Mouse (Mus musculus) liver, adult 2 months (tissue): ENCODE measurements at regions not wholly inside any gene's neighbourhood (a gene's known extent, or its start where the extent isn't known, plus 50 kb on each side); places are given as distances from the start of the nearest gene placed in this dataset.

Source experiments
- DNase-seq: peaks from one replicate; pipeline ENCODE4 v3.0.0-alpha.2; 2011; ENCODE audit warnings: low read depth, low spot score; ENCODE audit errors: extremely low read depth
- H3K27ac ChIP-seq: fragments of 200-500 bp; replicated peaks from 2 replicates; pipeline ENCODE4 v1.5.1; 2012; ENCODE audit warnings: low read depth, mild to moderate bottlenecking, control low read depth, inconsistent platforms, low read length; ENCODE audit not compliant: insufficient read depth
- H3K27me3 ChIP-seq: fragments of 200-500 bp; 2 replicates; pipeline ENCODE4 v1.6.1; 2012; ENCODE audit warnings: mild to moderate bottlenecking, moderate library complexity, low read length, inconsistent platforms; ENCODE audit not compliant: control insufficient read depth, insufficient read depth
- H3K36me3 ChIP-seq: fragments of 200-500 bp; 2 replicates; pipeline ENCODE4 v1.6.1; 2012; ENCODE audit warnings: low read length, inconsistent platforms; ENCODE audit not compliant: control insufficient read depth, insufficient read depth
- H3K4me1 ChIP-seq: fragments of 200-500 bp; 2 replicates; pipeline ENCODE4 v1.6.1; 2011; ENCODE audit warnings: low read length; ENCODE audit not compliant: control insufficient read depth, insufficient read depth
- H3K4me3 ChIP-seq: fragments of 200-500 bp; 2 replicates; pipeline ENCODE4 v1.5.1; 2011; ENCODE audit warnings: low read depth, mild to moderate bottlenecking, control low read depth, low read length, moderate library complexity; ENCODE audit not compliant: insufficient read depth
- H3K79me2 ChIP-seq: fragments of 200-500 bp; 2 replicates; pipeline ENCODE4 v1.6.1; 2012; ENCODE audit warnings: inconsistent platforms, mild to moderate bottlenecking, low read length, moderate library complexity; ENCODE audit not compliant: control insufficient read depth, insufficient read depth
- H3K9ac ChIP-seq: fragments of 200-500 bp; 2 replicates; pipeline ENCODE4 v1.6.1; 2012; ENCODE audit warnings: low read depth, mild to moderate bottlenecking, control low read depth, inconsistent platforms, low read length
- CTCF ChIP-seq: fragments of 200-500 bp; IDR thresholded peaks from 2 replicates; pipeline ENCODE4 v1.5.1; 2011; ENCODE audit warnings: low read depth, low read length, control low read depth
- POLR2A ChIP-seq: fragments of 200-500 bp; IDR thresholded peaks from 2 replicates; pipeline ENCODE4 v1.6.1; 2011; ENCODE audit warnings: low read length, control low read depth; ENCODE audit not compliant: insufficient read depth; ENCODE audit errors: extremely low read depth
- WGBS: fragments of 180-500 bp; shearing (Covaris S2); methylation state at CpG from one replicate; pipeline ENCODE4 v1.1.7; 2018; 5-methylcytosine and 5-hydroxymethylcytosine counted together

DNA sequence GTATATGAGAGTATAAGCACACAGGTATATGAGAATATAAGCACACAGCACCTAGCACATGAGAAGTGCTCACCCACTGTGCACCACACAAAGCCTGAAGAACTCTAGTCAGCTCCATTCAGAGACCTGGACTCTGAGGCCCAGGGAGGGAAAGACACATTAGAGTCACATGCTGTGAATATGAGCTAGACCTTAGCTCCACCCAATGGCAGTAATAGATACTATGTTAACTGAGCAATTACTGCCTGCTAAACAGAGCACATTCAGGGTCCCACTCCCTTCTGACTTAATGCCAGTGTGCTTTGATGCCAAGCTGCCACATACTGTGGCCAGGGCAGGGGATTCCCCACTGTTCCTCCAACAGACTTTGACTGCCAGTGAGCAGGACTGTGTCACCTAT, 89.2 kb downstream of the Gm26897 start:
- no peaks in the 10 kb centered on the region for H3K27me3 ChIP-seq
- H3K27ac ChIP-seq = no peak overlapping the region
- H3K79me2 ChIP-seq = no peaks in the 10 kb centered on the region
- H3K4me1 ChIP-seq = no peaks in the 10 kb centered on the region
- no peaks in the 10 kb centered on the region for H3K36me3 ChIP-seq
- H3K4me3 ChIP-seq = no peak overlapping the region
- no peak overlapping the region for H3K9ac ChIP-seq
- no peak for TF ChIP-seq POLR2A
- TF ChIP-seq CTCF = no peak
- no peak for DNase-seq

DNA sequence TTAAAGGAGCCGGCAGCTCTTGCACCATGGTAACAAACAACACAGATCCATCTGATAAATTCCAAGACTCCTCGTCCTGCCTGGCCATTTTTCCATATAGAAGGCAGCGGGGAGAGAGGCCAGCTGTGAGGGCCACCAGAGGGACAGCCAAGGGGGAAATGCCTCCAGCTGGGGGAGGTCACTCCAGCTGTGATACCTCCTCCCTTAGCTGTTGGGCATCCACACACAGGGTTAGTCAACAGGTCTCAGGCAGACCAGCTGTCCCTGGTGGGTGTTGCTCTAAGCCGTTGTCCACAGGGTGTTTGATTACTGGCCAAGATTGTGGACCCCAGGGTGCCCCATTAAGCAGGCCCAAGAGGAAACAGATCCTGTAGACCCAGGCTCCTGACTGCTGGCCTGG, 89.7 kb downstream of the Gm26897 start:
- WGBS = 49% methylated on average over 4 of the region's 4 CpGs
- H3K4me3 ChIP-seq = no peak overlapping the region
- no peaks in the 10 kb centered on the region for H3K4me1 ChIP-seq
- H3K9ac ChIP-seq = no peak overlapping the region
- TF ChIP-seq POLR2A (no peak), CTCF (no peak)
- DNase-seq = no peak
- no peaks in the 10 kb centered on the region for H3K27me3 ChIP-seq
- H3K79me2 ChIP-seq = no peaks in the 10 kb centered on the region
- no peaks in the 10 kb centered on the region for H3K36me3 ChIP-seq
- H3K27ac ChIP-seq = no peak overlapping the region

DNA sequence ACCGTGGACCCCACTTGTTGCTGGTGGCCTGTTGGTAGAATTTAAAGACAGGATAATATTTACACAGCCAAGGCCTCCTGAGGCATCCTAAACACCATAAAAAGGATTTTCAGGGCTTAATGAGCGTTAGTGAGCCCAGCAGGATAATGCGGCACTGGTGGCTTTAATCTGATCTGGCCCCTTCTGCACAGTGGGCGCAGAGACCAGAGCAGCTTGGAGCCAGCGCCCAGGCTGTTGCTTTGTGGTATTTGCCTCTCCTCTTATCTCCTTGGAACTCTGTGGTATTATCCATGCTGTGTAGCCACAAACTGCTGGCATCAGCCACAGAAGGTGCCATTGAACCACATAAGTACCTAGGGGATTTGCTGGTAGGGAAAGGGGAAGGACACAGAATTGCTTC, 90.1 kb downstream of the Gm26897 start:
- WGBS = 53% methylated on average over 5 of the region's 5 CpGs
- no peaks in the 10 kb centered on the region for H3K79me2 ChIP-seq
- no peak overlapping the region for H3K27ac ChIP-seq
- H3K9ac ChIP-seq = no peak overlapping the region
- no peak overlapping the region for H3K4me3 ChIP-seq
- H3K27me3 ChIP-seq = no peaks in the 10 kb centered on the region
- no peaks in the 10 kb centered on the region for H3K36me3 ChIP-seq
- TF ChIP-seq CTCF (no peak), POLR2A (no peak)
- H3K4me1 ChIP-seq = no peaks in the 10 kb centered on the region
- no peak for DNase-seq

DNA sequence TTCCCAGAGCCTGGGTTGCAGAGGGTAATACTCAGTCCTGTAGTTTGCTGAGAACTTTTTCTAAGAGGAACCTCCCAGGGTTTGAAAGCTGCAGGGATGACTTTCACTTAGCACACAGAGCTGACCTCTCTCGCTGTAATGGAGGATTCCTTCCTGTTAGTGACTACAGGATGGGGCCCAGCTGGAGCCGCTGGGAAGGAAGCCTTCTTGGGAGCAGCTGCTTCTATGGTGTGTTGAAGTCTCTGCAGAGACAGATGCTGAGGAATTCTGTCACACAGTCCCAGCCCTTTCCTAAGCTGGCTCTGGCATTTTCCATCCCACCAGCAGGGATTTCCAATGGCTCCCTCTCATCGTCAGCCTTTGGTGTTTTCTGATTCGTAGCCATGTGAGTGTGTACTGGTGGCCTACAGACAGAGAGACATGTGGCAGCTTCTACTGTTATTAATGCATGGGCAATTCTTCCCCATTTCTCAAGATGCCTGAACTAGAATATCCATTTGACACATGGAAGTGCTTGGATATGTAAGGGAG, 90.9 kb downstream of the Gm26897 start:
- Histone ChIP-seq H3K4me3 (no peak overlapping the region), H3K27me3 (no peaks in the 10 kb centered on the region), H3K79me2 (no peaks in the 10 kb centered on the region), H3K36me3 (no peaks in the 10 kb centered on the region), H3K27ac (no peak overlapping the region), H3K9ac (no peak overlapping the region), H3K4me1 (no peaks in the 10 kb centered on the region)
- WGBS = 67% methylated on average over 4 of the region's 4 CpGs
- DNase-seq = no peak
- TF ChIP-seq CTCF (no peak), POLR2A (no peak)

DNA sequence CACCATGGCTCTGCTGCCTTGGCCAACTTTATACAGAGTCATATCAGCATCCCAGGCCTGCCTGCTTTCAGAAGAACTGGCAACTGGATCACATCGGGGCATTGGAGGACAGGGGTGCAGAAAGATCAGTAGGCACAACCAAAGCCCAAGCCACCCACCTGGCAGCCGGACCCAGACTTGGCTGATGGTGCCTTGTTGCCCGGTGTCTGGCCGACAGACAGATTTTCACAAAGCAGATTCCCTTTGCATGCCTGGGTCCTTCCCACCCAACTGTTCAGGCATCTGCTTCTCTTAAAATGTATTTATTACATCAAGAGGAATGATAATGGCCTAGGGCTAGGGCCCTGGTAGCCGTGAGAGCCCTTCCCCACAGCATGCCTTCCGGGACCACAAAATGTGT, 96.2 kb downstream of the Gm26897 start:
- Histone ChIP-seq H3K9ac (no peak overlapping the region), H3K4me1 (no peaks in the 10 kb centered on the region), H3K27me3 (no peaks in the 10 kb centered on the region), H3K4me3 (no peak overlapping the region), H3K27ac (no peak overlapping the region), H3K79me2 (no peaks in the 10 kb centered on the region), H3K36me3 (no peaks in the 10 kb centered on the region)
- 85% methylated on average over 6 of the region's 6 CpGs for WGBS
- DNase-seq = no peak
- TF ChIP-seq CTCF = no peak
- TF ChIP-seq POLR2A = no peak

DNA sequence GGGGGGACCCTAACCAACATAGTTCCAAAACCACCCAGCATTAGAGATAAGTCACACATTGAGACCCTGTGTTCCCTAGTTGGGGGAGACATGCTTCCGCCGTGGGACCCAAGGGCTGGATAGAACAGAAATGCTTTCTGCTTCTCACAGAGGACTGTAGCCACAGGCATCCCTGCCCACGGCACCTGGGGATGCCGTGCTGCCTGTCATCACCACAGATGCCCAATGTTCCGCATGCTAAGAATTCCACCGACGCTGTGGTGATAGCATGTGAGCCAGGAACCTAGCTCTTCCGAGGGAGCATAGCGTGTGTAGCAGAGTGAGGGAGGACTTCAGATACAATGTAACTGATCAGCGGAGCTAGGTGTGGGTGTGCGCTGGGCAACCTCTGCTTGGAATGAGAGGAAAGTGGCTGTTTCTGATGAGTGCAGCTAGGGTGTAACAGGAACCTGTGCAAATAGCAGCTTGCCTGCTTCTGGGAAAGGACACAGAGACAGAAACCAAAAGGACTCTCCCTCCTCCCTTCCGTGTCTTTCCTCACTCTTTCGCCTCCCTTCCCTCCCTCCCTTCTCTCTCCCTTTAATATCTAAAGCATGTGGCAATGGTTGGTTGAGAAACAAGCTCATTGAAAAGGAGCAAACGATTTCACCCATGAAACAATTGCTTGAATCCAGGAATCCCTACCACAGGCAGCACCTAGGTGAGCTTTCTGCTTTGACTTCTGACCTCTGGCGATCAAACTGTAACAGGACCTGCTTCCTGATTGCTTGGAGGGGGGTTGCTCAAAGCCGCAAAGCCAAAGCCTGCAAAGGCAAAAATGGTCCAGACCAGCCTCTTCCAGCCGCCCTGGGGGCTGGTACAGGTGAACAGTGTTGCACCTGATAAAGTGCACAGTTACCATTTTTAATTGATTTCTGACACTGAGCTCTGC, 102.3 kb downstream of the Gm26897 start:
- no peaks in the 10 kb centered on the region for H3K79me2 ChIP-seq
- no peak overlapping the region for H3K9ac ChIP-seq
- no peaks in the 10 kb centered on the region for H3K4me1 ChIP-seq
- no peak for TF ChIP-seq CTCF
- no peak for TF ChIP-seq POLR2A
- no peak overlapping the region for H3K4me3 ChIP-seq
- H3K27ac ChIP-seq = no peak overlapping the region
- DNase-seq = no peak
- no peaks in the 10 kb centered on the region for H3K27me3 ChIP-seq
- 31% methylated on average over 17 of the region's 17 CpGs for WGBS
- no peaks in the 10 kb centered on the region for H3K36me3 ChIP-seq
